Mouse (Mus musculus) yolk sac, embryonic 10.5 days (tissue): Measurements from ENCODE around the gene Qrich1.

Source experiments
- DNase-seq: peaks from one replicate; pipeline ENCODE4 v3.0.0-alpha.2; 2017; ENCODE audit warnings: low spot score

The Qrich1 gene

GRCm38 (mm10) chr9:108516380-108517251, at the start of gene Qrich1:
TSS of gene Qrich1 (plus strand) at chr9:108516806.
- peak; percentile 96 for DNase-seq

DNA sequence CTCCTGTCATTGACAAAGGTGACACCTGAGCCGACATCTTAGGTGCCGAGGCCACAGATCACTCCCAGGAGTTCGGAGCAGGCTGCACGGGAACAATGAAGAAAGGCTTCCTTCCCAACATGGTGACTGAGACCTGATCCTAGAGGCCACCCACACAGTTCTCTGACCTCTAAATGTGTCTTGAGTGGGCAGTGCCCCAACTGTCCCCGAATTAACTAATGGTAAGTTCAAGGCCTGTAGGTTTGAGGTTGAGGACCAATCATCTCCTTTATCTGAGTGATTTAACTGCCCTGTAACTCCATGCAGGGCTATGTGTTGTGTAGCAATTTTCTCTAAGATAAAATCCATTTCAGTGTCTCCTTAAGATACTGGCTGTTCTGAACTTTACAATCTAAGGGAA, 47.2 kb upstream of the Qrich1 start:
- no peak for DNase-seq

GRCm38 (mm10) chr9:108469845-108470244, 46.8 kb upstream of the Qrich1 start:
- peak; percentile 76 for DNase-seq

DNA sequence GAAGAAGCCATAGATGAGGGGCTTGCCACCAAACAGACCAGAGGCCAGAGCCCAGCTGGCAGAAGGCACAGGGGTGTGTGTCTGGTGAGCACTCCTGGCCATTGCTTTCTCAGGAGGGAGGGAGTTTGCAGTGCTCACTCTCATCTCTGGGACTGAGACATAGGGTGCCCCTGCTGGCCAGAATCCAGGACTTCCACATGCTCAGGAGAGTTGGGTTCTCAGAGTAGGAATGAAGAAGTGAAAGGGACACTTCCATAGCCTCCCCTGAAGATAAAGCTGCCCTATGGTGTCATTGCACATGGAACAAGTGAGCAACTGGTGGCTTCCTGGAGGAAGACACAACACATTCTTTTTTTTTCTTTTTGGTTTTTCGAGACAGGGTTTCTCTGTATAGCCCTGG, 42.1 kb upstream of the Qrich1 start:
- no peak for DNase-seq

- DNase-seq, result peak; percentile 91
Measured at GRCm38 (mm10) chr9:108478638-108479156, 37.9 kb upstream of the Qrich1 start.

DNA sequence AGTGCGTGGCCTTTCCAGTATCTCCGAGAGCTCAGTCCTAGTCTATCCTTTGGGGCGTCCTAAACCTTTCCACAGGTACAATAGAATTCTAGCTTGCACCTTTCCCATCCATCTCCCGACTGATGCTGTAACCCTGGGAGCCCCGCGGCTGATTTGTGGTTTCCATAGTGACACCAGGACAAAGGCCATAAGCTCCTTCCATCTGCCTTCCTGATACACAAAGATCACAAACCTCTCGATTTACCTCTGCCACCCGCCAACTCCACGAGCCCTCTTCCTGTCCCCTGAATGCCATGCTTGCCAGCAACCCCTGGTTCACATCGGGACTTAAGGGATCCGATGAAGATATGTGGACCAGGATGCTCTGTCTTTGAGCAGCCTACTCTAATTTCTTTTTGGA, 37.4 kb upstream of the Qrich1 start:
- no peak for DNase-seq

- DNase-seq, result peak; percentile 72
Measured at GRCm38 (mm10) chr9:108479721-108480351, 36.8 kb upstream of the Qrich1 start, which contains the start of gene Lamb2. TSS of gene Lamb2 (plus strand) at chr9:108479736.

GRCm38 (mm10) chr9:108480813-108481519, 35.6 kb upstream of the Qrich1 start:
- DNase-seq, result no peak

GRCm38 (mm10) chr9:108481520-108482210, 34.9 kb upstream of the Qrich1 start:
- DNase-seq, result no peak

DNA sequence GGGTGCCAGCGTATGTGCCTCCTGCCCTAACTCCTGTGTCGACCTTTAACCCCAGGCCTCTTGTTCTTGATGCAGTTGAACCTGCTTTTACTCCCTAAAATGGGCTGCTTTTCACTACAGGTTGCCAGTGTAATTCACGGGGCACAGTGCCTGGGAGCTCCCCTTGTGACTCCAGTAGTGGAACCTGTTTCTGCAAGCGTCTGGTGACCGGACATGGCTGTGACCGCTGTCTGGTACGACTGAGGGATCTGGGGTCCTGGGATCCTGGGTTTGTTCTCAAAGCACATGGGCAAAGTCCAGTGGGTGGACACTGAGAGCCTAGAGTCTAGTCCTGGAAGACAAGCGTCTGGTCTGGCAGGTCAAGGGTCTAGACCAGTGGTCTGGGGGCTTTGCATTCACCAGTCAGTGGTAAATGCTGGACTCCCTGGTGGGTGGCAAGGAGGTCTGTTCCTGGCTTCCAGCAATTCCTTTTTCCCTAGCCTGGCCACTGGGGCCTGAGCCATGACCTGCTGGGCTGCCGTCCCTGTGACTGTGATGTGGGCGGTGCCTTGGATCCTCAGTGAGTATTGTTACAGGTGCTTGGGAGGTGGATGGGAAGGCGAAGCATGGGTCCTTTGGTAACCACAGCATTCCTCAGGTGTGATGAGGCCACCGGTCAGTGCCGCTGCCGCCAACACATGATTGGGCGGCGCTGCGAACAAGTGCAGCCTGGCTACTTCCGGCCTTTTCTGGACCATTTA, 33.4 kb upstream of the Qrich1 start:
- DNase-seq, result peak; percentile 72

- peak; percentile 36 for DNase-seq
Measured at GRCm38 (mm10) chr9:108484021-108484420, 32.6 kb upstream of the Qrich1 start.

GRCm38 (mm10) chr9:108485301-108485875, 31.2 kb upstream of the Qrich1 start:
- DNase-seq, result no peak

- DNase-seq, result no peak
Measured at GRCm38 (mm10) chr9:108486973-108487530, 29.6 kb upstream of the Qrich1 start.

DNA sequence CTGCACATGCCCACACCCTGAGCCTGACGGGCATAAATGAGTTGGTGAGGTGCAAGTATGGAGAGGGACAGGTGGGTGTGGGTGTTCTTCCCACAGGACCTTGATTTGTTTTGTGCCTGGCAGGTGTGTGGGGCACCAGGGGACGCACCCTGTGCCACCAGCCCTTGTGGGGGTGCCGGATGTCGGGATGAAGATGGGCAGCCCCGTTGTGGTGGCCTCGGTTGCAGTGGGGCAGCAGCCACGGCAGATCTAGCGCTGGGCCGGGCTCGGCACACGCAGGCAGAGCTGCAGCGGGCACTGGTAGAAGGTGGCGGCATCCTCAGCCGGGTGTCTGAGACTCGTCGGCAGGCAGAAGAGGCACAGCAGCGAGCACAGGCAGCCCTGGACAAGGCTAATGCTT, 28.2 kb upstream of the Qrich1 start:
- no peak for DNase-seq

- no peak for DNase-seq
Measured at GRCm38 (mm10) chr9:108489215-108489614, 27.4 kb upstream of the Qrich1 start.

GRCm38 (mm10) chr9:108489702-108490558, 26.7 kb upstream of the Qrich1 start:
- no peak for DNase-seq

DNA sequence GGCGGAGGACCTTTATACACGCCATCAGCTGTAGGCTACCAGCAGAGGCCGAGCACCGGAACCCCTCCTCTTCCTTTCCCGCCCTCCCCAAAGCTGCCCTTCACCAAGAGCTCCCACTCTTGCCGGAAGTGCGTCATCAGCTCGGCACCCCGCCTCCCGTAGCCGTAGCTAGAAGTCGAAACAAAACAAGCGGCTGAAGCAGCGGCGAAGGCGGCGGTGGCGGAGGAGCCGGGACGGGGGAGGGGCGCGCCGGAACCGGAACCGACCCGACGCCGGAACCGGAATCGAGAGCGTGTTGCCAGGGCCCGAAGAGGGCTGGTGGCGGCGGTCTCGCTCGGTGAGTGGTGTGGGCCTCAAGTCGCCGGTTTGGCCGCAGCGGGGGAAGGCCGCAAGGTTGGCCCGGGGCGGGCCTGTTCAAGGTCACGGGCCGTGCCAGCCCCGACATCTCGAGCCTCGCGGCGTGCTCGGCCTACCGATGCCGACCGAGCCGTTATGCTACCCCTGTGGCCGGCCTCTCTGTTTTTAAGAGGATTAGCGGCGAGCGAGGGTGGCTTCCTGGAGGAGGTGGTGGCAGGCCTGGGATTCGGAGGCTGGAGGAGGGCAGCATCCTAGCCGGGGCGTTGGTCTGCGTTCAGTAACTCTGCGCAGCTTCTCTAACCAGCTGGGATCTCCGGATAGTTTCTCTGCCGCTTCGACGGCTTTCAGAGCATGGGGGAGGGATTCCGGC, 25.9 kb upstream of the Qrich1 start, which contains the start of gene Usp19:
Usp19 (plus strand) TSS at position 44 of the 727 bp plus-strand sequence.
- DNase-seq, result peak; percentile 97

- DNase-seq, result no peak
Measured at GRCm38 (mm10) chr9:108491286-108491580, 25.4 kb upstream of the Qrich1 start.
